Mouse (Mus musculus): Measurements from ENCODE around the gene Platr17.

GRCm38 (mm10) chr17:33955555-33956214 lies 50.8 kb downstream of the Platr17 start, which contains the start of the genes Vps52 and Rps18:
- TF ChIP-seq CTCF (IDR thresholded peaks at IDR 0.05; ENCODE audit: low read depth, low read length) (no peak), GATA1 (IDR thresholded peaks at IDR 0.05; ENCODE audit: borderline replicate concordance, low read length) (no peak), TAL1 (conservative IDR thresholded peaks at IDR 0.05; ENCODE audit: low read depth, low read length) (no peak), POLR2AphosphoS5 (IDR thresholded peaks at IDR 0.05; ENCODE audit: insufficient replicate concordance, low read depth, low read length) (no peak)
